Mouse (Mus musculus) erythroblast, embryonic 14.5 days (primary cell): Measurements from ENCODE around the gene Mettl17.

Experiments
- GATA1 ChIP-seq: IDR thresholded peaks from 2 replicates; pipeline ENCODE4 v1.6.1; 2012; ENCODE audit warnings: low read length, inconsistent platforms, mixed read lengths
- TAL1 ChIP-seq: IDR thresholded peaks from 3 replicates; pipeline ENCODE4 v1.6.1; 2012; ENCODE audit warnings: low read length, inconsistent platforms, mixed read lengths

GRCm38 (mm10) chr14:51913960-51914762, 29.5 kb downstream of the Mettl17 start, which contains the start of gene Ndrg2:
- no peak for TF ChIP-seq GATA1
- no peak for TF ChIP-seq TAL1
